Mouse (Mus musculus): Measurements from ENCODE around the gene Ccdc71. TPM values are rescaled to one million over a fixed set of nuclear protein-coding genes. Genes with fewer than 3 reads are reported as not detected.

The Ccdc71 gene
- polyA plus RNA-seq, 1 experiment from 2014 or later, result 55.7 TPM

DNA sequence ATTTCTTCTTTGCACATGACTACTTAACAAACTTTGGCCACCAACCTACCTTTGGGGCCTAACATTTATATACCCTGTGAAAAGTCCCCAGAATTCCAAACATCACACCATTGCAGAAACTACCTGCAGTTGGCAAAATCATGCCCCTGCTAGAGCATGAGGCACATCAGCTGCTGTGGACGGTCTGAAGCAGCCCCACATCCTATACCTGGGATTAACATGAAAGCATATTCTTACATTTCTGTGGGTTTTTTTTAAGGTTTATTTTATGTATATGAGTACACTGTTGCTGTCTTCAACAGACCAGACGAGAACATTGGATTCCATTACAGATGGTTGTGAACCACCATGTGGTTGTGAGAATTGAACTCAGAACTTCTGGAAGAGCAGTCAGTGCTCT, 5.9 kb downstream of the Ccdc71 start:
- peaks cover 15% of the 10 kb centered on the region for H3K4me1 ChIP-seq (ENCODE audit: control insufficient read depth, insufficient read depth, low read length)
- no peaks in the 10 kb centered on the region for H3K9me3 ChIP-seq (replicated peaks; ENCODE audit: control insufficient read depth, low read length)
- no peak for ATAC-seq (ENCODE audit: insufficient read depth, low FRiP score)
- no peaks in the 10 kb centered on the region for H3K27me3 ChIP-seq (ENCODE audit: control insufficient read depth, insufficient read depth, low read length)
- H3K4me3 ChIP-seq (replicated peaks; ENCODE audit: low read length), result no peak overlapping the region
- no peak overlapping the region for H3K27ac ChIP-seq (ENCODE audit: low read length)
- no peak overlapping the region for H3K9ac ChIP-seq (ENCODE audit: low read length)
- H3K4me2 ChIP-seq (ENCODE audit: low read depth, low read length), result no peak overlapping the region
- H3K36me3 ChIP-seq (ENCODE audit: control insufficient read depth, insufficient read depth, low read length), result peaks cover 14% of the 10 kb centered on the region
- 89% methylated on average over 2 of the region's 2 CpGs for WGBS

DNA sequence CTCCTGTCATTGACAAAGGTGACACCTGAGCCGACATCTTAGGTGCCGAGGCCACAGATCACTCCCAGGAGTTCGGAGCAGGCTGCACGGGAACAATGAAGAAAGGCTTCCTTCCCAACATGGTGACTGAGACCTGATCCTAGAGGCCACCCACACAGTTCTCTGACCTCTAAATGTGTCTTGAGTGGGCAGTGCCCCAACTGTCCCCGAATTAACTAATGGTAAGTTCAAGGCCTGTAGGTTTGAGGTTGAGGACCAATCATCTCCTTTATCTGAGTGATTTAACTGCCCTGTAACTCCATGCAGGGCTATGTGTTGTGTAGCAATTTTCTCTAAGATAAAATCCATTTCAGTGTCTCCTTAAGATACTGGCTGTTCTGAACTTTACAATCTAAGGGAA, 9.1 kb downstream of the Ccdc71 start:
- H3K27me3 ChIP-seq (ENCODE audit: control insufficient read depth, insufficient read depth, low read length), result no peaks in the 10 kb centered on the region
- WGBS, result 55% methylated on average over 5 of the region's 5 CpGs
- no peak for ATAC-seq (ENCODE audit: insufficient read depth, low FRiP score)
- H3K36me3 ChIP-seq (ENCODE audit: control insufficient read depth, insufficient read depth, low read length), result peaks cover under 1% of the 10 kb centered on the region; the same call in 1 of the 2 replicates
- H3K9me3 ChIP-seq (replicated peaks; ENCODE audit: control insufficient read depth, low read length), result no peaks in the 10 kb centered on the region
- H3K4me1 ChIP-seq (ENCODE audit: control insufficient read depth, insufficient read depth, low read length), result no peaks in the 10 kb centered on the region
- no peak overlapping the region for H3K4me3 ChIP-seq (replicated peaks; ENCODE audit: low read length)
- H3K27ac ChIP-seq (ENCODE audit: low read length), result no peak overlapping the region
- no peak overlapping the region for H3K9ac ChIP-seq (ENCODE audit: low read length)
- H3K4me2 ChIP-seq (ENCODE audit: low read depth, low read length), result no peak overlapping the region

DNA sequence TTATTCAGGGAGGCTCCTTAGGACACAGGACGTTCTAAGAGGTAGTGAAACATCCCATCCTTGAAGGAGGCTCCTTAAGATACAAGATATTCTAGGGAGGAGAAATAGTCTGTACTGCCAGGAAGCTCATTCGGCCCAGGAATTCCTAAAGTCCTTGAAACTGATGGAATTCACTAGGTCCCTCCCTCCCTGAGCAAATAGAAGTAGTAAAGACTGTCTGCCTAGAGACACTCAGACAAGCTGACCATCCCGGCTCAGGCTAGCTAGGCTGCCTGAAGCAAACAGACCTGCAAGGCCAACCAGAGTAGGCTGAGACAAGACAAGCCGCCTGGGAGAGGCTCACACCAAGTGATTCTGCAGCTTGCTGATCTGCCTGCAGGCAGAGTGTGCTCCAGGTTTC, 9.5 kb downstream of the Ccdc71 start:
- Histone ChIP-seq H3K9me3 (replicated peaks; ENCODE audit: control insufficient read depth, low read length) (no peaks in the 10 kb centered on the region), H3K27me3 (ENCODE audit: control insufficient read depth, insufficient read depth, low read length) (no peaks in the 10 kb centered on the region), H3K4me2 (ENCODE audit: low read depth, low read length) (no peak overlapping the region), H3K4me1 (ENCODE audit: control insufficient read depth, insufficient read depth, low read length) (no peaks in the 10 kb centered on the region), H3K36me3 (ENCODE audit: control insufficient read depth, insufficient read depth, low read length) (no peaks in the 10 kb centered on the region; the same call in 1 of the 2 replicates), H3K27ac (ENCODE audit: low read length) (no peak overlapping the region), H3K4me3 (replicated peaks; ENCODE audit: low read length) (no peak overlapping the region), H3K9ac (ENCODE audit: low read length) (no peak overlapping the region)
- 59% methylated on average over 4 of the region's 4 CpGs for WGBS
- ATAC-seq (ENCODE audit: insufficient read depth, low FRiP score), result no peak

DNA sequence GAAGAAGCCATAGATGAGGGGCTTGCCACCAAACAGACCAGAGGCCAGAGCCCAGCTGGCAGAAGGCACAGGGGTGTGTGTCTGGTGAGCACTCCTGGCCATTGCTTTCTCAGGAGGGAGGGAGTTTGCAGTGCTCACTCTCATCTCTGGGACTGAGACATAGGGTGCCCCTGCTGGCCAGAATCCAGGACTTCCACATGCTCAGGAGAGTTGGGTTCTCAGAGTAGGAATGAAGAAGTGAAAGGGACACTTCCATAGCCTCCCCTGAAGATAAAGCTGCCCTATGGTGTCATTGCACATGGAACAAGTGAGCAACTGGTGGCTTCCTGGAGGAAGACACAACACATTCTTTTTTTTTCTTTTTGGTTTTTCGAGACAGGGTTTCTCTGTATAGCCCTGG, 14.2 kb downstream of the Ccdc71 start:
- Histone ChIP-seq H3K4me1 (ENCODE audit: control insufficient read depth, insufficient read depth, low read length) (0 out of 2 replicates have a peak, but pooled peaks cover 6% of the 10 kb centered on the region), H3K36me3 (ENCODE audit: control insufficient read depth, insufficient read depth, low read length) (no peaks in the 10 kb centered on the region), H3K9me3 (replicated peaks; ENCODE audit: control insufficient read depth, low read length) (no peaks in the 10 kb centered on the region), H3K27me3 (ENCODE audit: control insufficient read depth, insufficient read depth, low read length) (no peaks in the 10 kb centered on the region), H3K27ac (ENCODE audit: low read length) (no peak overlapping the region), H3K9ac (ENCODE audit: low read length) (no peak overlapping the region), H3K4me3 (replicated peaks; ENCODE audit: low read length) (no peak overlapping the region), H3K4me2 (ENCODE audit: low read depth, low read length) (no peak overlapping the region)
- 78% methylated on average over 1 of the region's 1 CpGs for WGBS
- no peak for ATAC-seq (ENCODE audit: insufficient read depth, low FRiP score)

DNA sequence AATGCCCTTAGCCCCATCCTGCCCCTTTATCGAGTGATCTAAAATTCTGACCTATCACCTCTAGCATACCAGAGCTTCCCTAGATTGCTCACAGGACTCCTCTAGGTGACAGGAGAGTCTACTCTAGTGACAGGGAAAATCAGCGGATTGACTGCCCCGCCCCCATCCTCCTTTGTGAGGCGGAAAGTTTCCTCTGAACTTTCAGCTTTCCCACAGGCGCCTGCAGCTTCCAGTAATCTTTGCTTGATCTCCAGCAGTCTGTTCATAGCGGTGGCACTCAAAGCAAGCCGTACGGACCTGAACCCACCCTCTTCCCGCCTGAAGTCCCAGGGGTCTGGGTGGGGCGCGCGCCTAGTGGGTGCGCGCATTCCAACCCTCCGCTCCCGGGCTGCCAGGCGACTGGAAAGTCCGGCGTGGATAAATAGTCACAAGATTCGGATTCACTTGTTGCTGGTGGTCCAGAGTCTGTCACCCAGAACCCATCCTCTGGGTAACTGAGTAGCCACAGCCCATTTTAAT, 18.4 kb downstream of the Ccdc71 start:
- peak; percentile 84 for ATAC-seq (ENCODE audit: insufficient read depth, low FRiP score)

DNA sequence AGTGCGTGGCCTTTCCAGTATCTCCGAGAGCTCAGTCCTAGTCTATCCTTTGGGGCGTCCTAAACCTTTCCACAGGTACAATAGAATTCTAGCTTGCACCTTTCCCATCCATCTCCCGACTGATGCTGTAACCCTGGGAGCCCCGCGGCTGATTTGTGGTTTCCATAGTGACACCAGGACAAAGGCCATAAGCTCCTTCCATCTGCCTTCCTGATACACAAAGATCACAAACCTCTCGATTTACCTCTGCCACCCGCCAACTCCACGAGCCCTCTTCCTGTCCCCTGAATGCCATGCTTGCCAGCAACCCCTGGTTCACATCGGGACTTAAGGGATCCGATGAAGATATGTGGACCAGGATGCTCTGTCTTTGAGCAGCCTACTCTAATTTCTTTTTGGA, 18.9 kb downstream of the Ccdc71 start:
- 32% methylated on average over 11 of the region's 11 CpGs for WGBS
- H3K27ac ChIP-seq (ENCODE audit: low read length), result 0 out of 2 replicates have a peak overlapping the region, but pooled peaks have one; percentile 3
- H3K27me3 ChIP-seq (ENCODE audit: control insufficient read depth, insufficient read depth, low read length), result no peaks in the 10 kb centered on the region
- ATAC-seq (ENCODE audit: insufficient read depth, low FRiP score), result no peak
- H3K9me3 ChIP-seq (replicated peaks; ENCODE audit: control insufficient read depth, low read length), result no peaks in the 10 kb centered on the region
- peak overlapping the region; percentile 46; the same call in 1 of the 2 replicates for H3K4me3 ChIP-seq (replicated peaks; ENCODE audit: low read length)
- peak overlapping the region; percentile 87 for H3K9ac ChIP-seq (ENCODE audit: low read length)
- H3K4me1 ChIP-seq (ENCODE audit: control insufficient read depth, insufficient read depth, low read length), result peaks cover 14% of the 10 kb centered on the region; the same call in 1 of the 2 replicates
- peaks cover 11% of the 10 kb centered on the region; the same call in 1 of the 2 replicates for H3K36me3 ChIP-seq (ENCODE audit: control insufficient read depth, insufficient read depth, low read length)
- H3K4me2 ChIP-seq (ENCODE audit: low read depth, low read length), result peak overlapping the region; percentile 68

More for the DNA sequence above, 18.4 kb downstream of the Ccdc71 start:
- Histone ChIP-seq H3K4me3 (replicated peaks; ENCODE audit: low read length) (peak overlapping the region; percentile 46), H3K4me2 (ENCODE audit: low read depth, low read length) (peak overlapping the region; percentile 49), H3K9me3 (replicated peaks; ENCODE audit: control insufficient read depth, low read length) (no peaks in the 10 kb centered on the region), H3K27me3 (ENCODE audit: control insufficient read depth, insufficient read depth, low read length) (no peaks in the 10 kb centered on the region), H3K27ac (ENCODE audit: low read length) (peak overlapping the region; percentile 79), H3K4me1 (ENCODE audit: control insufficient read depth, insufficient read depth, low read length) (peaks cover 14% of the 10 kb centered on the region; the same call in 1 of the 2 replicates), H3K9ac (ENCODE audit: low read length) (peak overlapping the region; percentile 87), H3K36me3 (ENCODE audit: control insufficient read depth, insufficient read depth, low read length) (0 out of 2 replicates have a peak, but pooled peaks cover 7% of the 10 kb centered on the region)
- 1% methylated on average over 20 of the region's 20 CpGs for WGBS

DNA sequence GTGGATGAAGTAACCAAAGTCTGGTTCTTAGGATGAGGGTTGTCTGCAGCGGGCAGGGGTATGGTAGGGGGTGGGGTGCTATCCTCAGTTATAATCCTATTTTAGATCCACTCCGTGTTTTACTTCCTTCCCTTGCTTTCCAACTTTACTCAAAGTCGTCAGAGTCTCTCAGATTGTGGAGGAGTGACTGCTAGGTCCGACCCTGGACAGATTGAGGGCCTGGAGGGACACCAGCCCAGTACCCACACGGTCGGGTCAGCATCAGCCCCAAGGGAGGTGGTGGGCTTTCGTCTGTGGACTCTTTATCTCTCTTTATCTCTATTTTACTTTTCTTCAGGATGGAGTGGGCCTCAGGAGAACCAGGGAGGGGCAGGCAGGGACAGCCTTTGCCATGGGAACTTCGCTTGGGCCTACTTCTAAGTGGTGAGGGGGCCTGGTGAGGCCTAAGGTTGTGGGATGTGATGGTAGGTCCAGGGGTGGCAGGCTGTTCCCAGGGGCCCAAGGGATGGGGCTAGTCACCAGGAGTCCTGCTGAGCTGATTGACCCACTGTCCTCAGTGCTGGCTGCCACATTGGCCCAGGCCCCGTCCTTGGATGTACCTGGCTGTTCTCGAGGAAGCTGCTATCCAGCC, 19.5 kb downstream of the Ccdc71 start, which contains the start of gene Lamb2:
TSS of gene Lamb2 (plus strand) at position 16 of the 631 bp plus-strand sequence.
- Histone ChIP-seq H3K9ac (ENCODE audit: low read length) (peak within 1 kb of the TSS; percentile 87), H3K4me3 (replicated peaks; ENCODE audit: low read length) (peak within 1 kb of the TSS; percentile 68), H3K36me3 (ENCODE audit: control insufficient read depth, insufficient read depth, low read length) (peaks cover 12% of the 10 kb centered on the region; the same call in 1 of the 2 replicates), H3K27me3 (ENCODE audit: control insufficient read depth, insufficient read depth, low read length) (no peaks in the 10 kb centered on the region), H3K4me1 (ENCODE audit: control insufficient read depth, insufficient read depth, low read length) (peaks cover 14% of the 10 kb centered on the region; the same call in 1 of the 2 replicates), H3K4me2 (ENCODE audit: low read depth, low read length) (peak within 1 kb of the TSS; percentile 68), H3K9me3 (replicated peaks; ENCODE audit: control insufficient read depth, low read length) (no peaks in the 10 kb centered on the region), H3K27ac (ENCODE audit: low read length) (peak within 1 kb of the TSS; percentile 79)
- 6% methylated on average over 10 of the region's 10 CpGs for WGBS
- ATAC-seq (ENCODE audit: insufficient read depth, low FRiP score), result peak; percentile 63; the same call in 1 of the 2 replicates

DNA sequence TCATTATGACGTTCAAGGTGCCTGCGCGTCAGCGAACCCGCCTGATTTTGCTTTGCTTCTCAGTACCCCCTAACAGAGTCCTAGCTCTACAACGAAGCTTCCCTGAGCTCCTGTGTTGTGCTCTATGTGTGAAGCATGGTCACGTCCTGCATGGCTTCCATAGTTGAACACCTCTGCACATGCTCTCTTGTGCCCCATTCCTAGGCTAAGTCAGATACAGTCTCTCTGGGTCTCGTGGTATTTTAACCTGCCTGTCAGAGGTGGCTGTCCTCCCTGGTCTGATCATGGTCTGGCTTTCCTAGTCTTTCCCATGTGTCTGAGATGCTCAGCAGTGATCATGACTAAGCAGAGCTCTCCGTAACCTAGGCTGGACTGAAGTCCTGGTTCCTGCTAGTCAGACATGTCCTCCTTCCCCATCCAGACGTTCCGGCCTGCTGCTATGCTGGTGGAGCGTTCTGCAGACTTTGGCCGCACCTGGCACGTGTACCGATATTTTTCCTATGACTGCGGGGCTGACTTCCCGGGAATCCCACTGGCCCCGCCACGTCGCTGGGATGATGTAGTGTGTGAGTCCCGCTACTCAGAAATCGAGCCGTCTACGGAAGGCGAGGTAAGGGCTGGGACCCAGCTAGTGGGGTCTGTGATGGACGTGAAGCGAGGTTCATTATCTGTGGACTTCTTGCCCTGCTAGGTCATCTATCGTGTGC, 20.6 kb downstream of the Ccdc71 start:
- no peaks in the 10 kb centered on the region for H3K9me3 ChIP-seq (replicated peaks; ENCODE audit: control insufficient read depth, low read length)
- 89% methylated on average over 28 of the region's 28 CpGs for WGBS
- no peak overlapping the region for H3K27ac ChIP-seq (ENCODE audit: low read length)
- no peak for ATAC-seq (ENCODE audit: insufficient read depth, low FRiP score)
- peak overlapping the region; percentile 87 for H3K9ac ChIP-seq (ENCODE audit: low read length)
- peaks cover 14% of the 10 kb centered on the region; the same call in 1 of the 2 replicates for H3K4me1 ChIP-seq (ENCODE audit: control insufficient read depth, insufficient read depth, low read length)
- peaks cover 24% of the 10 kb centered on the region; the same call in 1 of the 2 replicates for H3K36me3 ChIP-seq (ENCODE audit: control insufficient read depth, insufficient read depth, low read length)
- H3K27me3 ChIP-seq (ENCODE audit: control insufficient read depth, insufficient read depth, low read length), result no peaks in the 10 kb centered on the region
- peak overlapping the region; percentile 68; the same call in 1 of the 2 replicates for H3K4me3 ChIP-seq (replicated peaks; ENCODE audit: low read length)
- peak overlapping the region; percentile 68 for H3K4me2 ChIP-seq (ENCODE audit: low read depth, low read length)
